Mouse (Mus musculus) MEL (cell line): ENCODE measurements around the gene Mturn. TPM values are rescaled to one million over a fixed set of nuclear protein-coding genes. Genes with fewer than 3 reads are reported as not detected.
A peak's percentile ranks its signal among the peaks of the same experiment; 100 is the strongest.

ENCODE experiments used
- DNase-seq: peaks from one replicate; pipeline ENCODE4 v3.0.0; 2011; ENCODE audit warnings: low read depth, low spot score
- H3K27ac ChIP-seq: 2 replicates; pipeline ENCODE4 v1.5.1; 2012; ENCODE audit warnings: low read depth, mild to moderate bottlenecking, control low read depth, low read length, moderate library complexity; ENCODE audit not compliant: control insufficient read depth
- H3K27me3 ChIP-seq, 2 experiments: fragments of 150-350 bp in 1 of 2; sonication (generic) in 1 of 2; 2 replicates each; pipeline ENCODE4 v1.6.1; 2012; ENCODE audit warnings: low read length in 2 of 2, mild to moderate bottlenecking in 2 of 2, improper control_type of control experiment in 1 of 2, moderate library complexity in 1 of 2; ENCODE audit not compliant: insufficient read depth in 2 of 2, control insufficient read depth in 1 of 2
- H3K36me3 ChIP-seq, 2 experiments: 2 replicates each; pipeline ENCODE4 v1.6.1; 2012 to 2014; ENCODE audit warnings: low read length in 2 of 2, improper control_type of control experiment in 1 of 2, inconsistent platforms in 1 of 2, mild to moderate bottlenecking in 1 of 2; ENCODE audit not compliant: insufficient read depth in 2 of 2, control insufficient read depth in 1 of 2
- H3K4me1 ChIP-seq, 2 experiments: fragments of 150-350 bp in 1 of 2; sonication (generic) in 1 of 2; 2 replicates each; pipeline ENCODE4 v1.6.1; 2012; ENCODE audit warnings: low read length in 2 of 2, improper control_type of control experiment in 1 of 2, mild to moderate bottlenecking in 1 of 2; ENCODE audit not compliant: insufficient read depth in 2 of 2, control insufficient read depth in 1 of 2
- H3K4me3 ChIP-seq, 2 experiments: fragments of 150-350 bp in 1 of 2; sonication (generic) in 1 of 2; 2 replicates each; pipeline ENCODE4 v1.5.1; 2012; ENCODE audit warnings: low read depth in 2 of 2, low read length in 2 of 2, mild to moderate bottlenecking in 2 of 2, moderate library complexity in 2 of 2, control low read depth in 1 of 2, improper control_type of control experiment in 1 of 2; ENCODE audit not compliant: control insufficient read depth in 1 of 2, insufficient read depth in 1 of 2
- H3K79me2 ChIP-seq: 2 replicates; pipeline ENCODE4 v1.6.1; 2012; ENCODE audit warnings: mild to moderate bottlenecking, low read length, moderate library complexity; ENCODE audit not compliant: control insufficient read depth, poor library complexity, insufficient read depth
- H3K9ac ChIP-seq: 2 replicates; pipeline ENCODE4 v1.6.1; 2012; ENCODE audit warnings: low read depth, mild to moderate bottlenecking, control low read depth, low read length, moderate library complexity; ENCODE audit not compliant: control insufficient read depth, poor library complexity, severe bottlenecking
- H3K9me3 ChIP-seq: fragments of 150-350 bp; sonication (generic); replicated peaks from 2 replicates; pipeline ENCODE4 v1.6.1; 2012; ENCODE audit warnings: mild to moderate bottlenecking, low read length, improper control_type of control experiment, moderate library complexity; ENCODE audit not compliant: insufficient read depth
- BHLHE40 ChIP-seq: IDR thresholded peaks from 2 replicates; pipeline ENCODE4 v1.6.1; 2012; ENCODE audit warnings: low read depth, mild to moderate bottlenecking, inconsistent platforms, low read length, improper control_type of control experiment, borderline replicate concordance
- CHD2 ChIP-seq: IDR thresholded peaks from 2 replicates; pipeline ENCODE4 v1.6.1; 2011; ENCODE audit warnings: low read length, improper control_type of control experiment
- CTCF ChIP-seq, 3 experiments: IDR thresholded peaks in 2 of 3; conservative IDR thresholded peaks in 1 of 3; 2 replicates each; pipeline ENCODE4 v1.5.1; 2011 to 2012; ENCODE audit warnings: low read length in 3 of 3, low read depth in 2 of 3, mild to moderate bottlenecking in 2 of 3, improper control_type of control experiment in 1 of 3, inconsistent platforms in 1 of 3, mixed read lengths in 1 of 3, moderate library complexity in 1 of 3; ENCODE audit not compliant: control insufficient read depth in 1 of 3, insufficient read depth in 1 of 3, poor library complexity in 1 of 3, severe bottlenecking in 1 of 3
- E2F4 ChIP-seq: IDR thresholded peaks from 2 replicates; pipeline ENCODE4 v1.6.1; 2011; ENCODE audit warnings: low read depth, low read length, improper control_type of control experiment, borderline replicate concordance
- ELF1 ChIP-seq: IDR thresholded peaks from 2 replicates; pipeline ENCODE4 v1.6.1; 2014; ENCODE audit warnings: low read depth, mild to moderate bottlenecking, inconsistent platforms, low read length, improper control_type of control experiment, moderate library complexity
- GABPA ChIP-seq: IDR thresholded peaks from 2 replicates; pipeline ENCODE4 v1.6.1; 2012; ENCODE audit warnings: low read depth, mild to moderate bottlenecking, inconsistent platforms, low read length, improper control_type of control experiment, moderate library complexity
- MAX ChIP-seq: IDR thresholded peaks from 2 replicates; pipeline ENCODE4 v1.6.1; 2011; ENCODE audit warnings: low read length, improper control_type of control experiment
- POLR2AphosphoS2 ChIP-seq: IDR thresholded peaks from 2 replicates; pipeline ENCODE4 v1.6.1; 2011; ENCODE audit warnings: low read length, improper control_type of control experiment
- RCOR1 ChIP-seq: IDR thresholded peaks from 2 replicates; pipeline ENCODE4 v1.6.1; 2012; ENCODE audit warnings: low read depth, mild to moderate bottlenecking, inconsistent platforms, low read length, improper control_type of control experiment
- SMC3 ChIP-seq: IDR thresholded peaks from 2 replicates; pipeline ENCODE4 v1.6.1; 2011; ENCODE audit warnings: low read depth, low read length, improper control_type of control experiment
- UBTF ChIP-seq: IDR thresholded peaks from 2 replicates; pipeline ENCODE4 v1.6.1; 2012; ENCODE audit warnings: low read depth, mild to moderate bottlenecking, inconsistent platforms, low read length, improper control_type of control experiment, moderate library complexity, borderline replicate concordance; ENCODE audit not compliant: insufficient read depth
- ZNF384 ChIP-seq: IDR thresholded peaks from 2 replicates; pipeline ENCODE4 v1.6.1; 2012; ENCODE audit warnings: low read depth, mild to moderate bottlenecking, inconsistent platforms, low read length, improper control_type of control experiment
- polyA plus RNA-seq, 2 experiments: library from polyadenylated mRNA; stranded (reverse) in 1 of 2; unstranded in 1 of 2; fragments of >175 nt in 1 of 2; fragments of >200 nt in 1 of 2; gene quantifications; 2 replicates each; pipeline versions ENCODE4 v1.2.1 to v1.2.4; 2012; ENCODE audit warnings: low replicate concordance in 2 of 2, low read depth in 1 of 2; ENCODE audit not compliant: insufficient read length in 2 of 2, insufficient read depth in 1 of 2, missing spikeins in 1 of 2
- total RNA-seq: library from RNA; depleted of rRNA; stranded (reverse); fragments of 300-350 nt; gene quantifications from 2 replicates; pipeline ENCODE4 v1.2.3, GENCODE M21; 2012; rRNA removed

Mturn gene
- total and polyA plus RNA-seq, 3 experiments: 0.31 to 1.1 TPM; not detected in 1

- H3K27ac ChIP-seq: no peak overlapping the region
- no peaks in the 10 kb centered on the region for H3K79me2 ChIP-seq
- peak; percentile 29 for DNase-seq
- TF ChIP-seq UBTF (no peak), ELF1 (no peak), CHD2 (no peak), ZNF384 (no peak), GABPA (no peak), POLR2AphosphoS2 (no peak), E2F4 (no peak), BHLHE40 (no peak), SMC3 (no peak), CTCF (IDR thresholded peaks at IDR 0.05 in 2 of 3, conservative IDR thresholded peaks at IDR 0.05 in 1 of 3; ENCODE audit: control insufficient read depth in 1 of 3, insufficient read depth in 1 of 3, low read depth in 2 of 3, low read length in 3 of 3, poor library complexity in 1 of 3, severe bottlenecking in 1 of 3) (no peak), RCOR1 (no peak), MAX (no peak)
- TF ChIP-seq, all 39 proteins: peak for 0
- peaks cover 0 to 3% of the 10 kb centered on the region in 2 experiments; a peak in 3 of 4 replicates for H3K4me1 ChIP-seq
- H3K9ac ChIP-seq: no peak overlapping the region
- no peak overlapping the region for H3K4me3 ChIP-seq
- no peaks in the 10 kb centered on the region for H3K36me3 ChIP-seq
- no peaks in the 10 kb centered on the region; a peak in 1 of 4 replicates for H3K27me3 ChIP-seq
- H3K9me3 ChIP-seq: no peaks in the 10 kb centered on the region
Measured at GRCm38 (mm10) chr6:54752076-54752475, 70.7 kb downstream of the Mturn start.

Other genes starting within 250 kb of the Mturn start
- not detected in 2 replicates for gene Scrn1, start 115.1 kb upstream of the Mturn start, total RNA-seq
- gene Scrn1, start 115.1 kb upstream of the Mturn start, polyA plus RNA-seq: not detected
- 16.6 and 16.8 TPM in 2 replicates for gene Plekha8, start 86.5 kb upstream of the Mturn start, total RNA-seq
- 10 to 100 TPM in 1 of 2 experiments, not detected in 1; 11.6 TPM for gene Plekha8, start 86.5 kb upstream of the Mturn start, polyA plus RNA-seq
- 0.65 and 1.5 TPM in 2 replicates for gene Fkbp14, start 84.3 kb upstream of the Mturn start, total RNA-seq
- gene Fkbp14, start 84.3 kb upstream of the Mturn start, polyA plus RNA-seq: 1 to 10 TPM in 1 of 2 experiments, not detected in 1; 1.8 TPM
- 21.3 and 24.2 TPM in 2 replicates for gene Znrf2, start 135.3 kb downstream of the Mturn start, total RNA-seq
- gene Znrf2, start 135.3 kb downstream of the Mturn start, polyA plus RNA-seq: 10 to 100 TPM in 1 of 2 experiments, not detected in 1; 16.1 TPM